Comparison of ENCODE assay signal across 8 mouse cellular contexts in genomic region chr3:28805301-28806097, GRCm38 (mm10). TPM values are rescaled to one million over a fixed set of nuclear protein-coding genes. Genes with fewer than 3 reads are reported as not detected.
A peak's percentile ranks its signal among the peaks of the same experiment; 100 is the strongest.
DNase-seq lines count a peak whose midpoint lies in the region; ATAC-seq lines count a peak whose summit lies in the region.

Gene Rpl22l1 (plus strand): TSS chr3:28805436.

- H3K9me3 ChIP-seq in hindbrain, embryonic 12.5 days (replicated peaks) = no peaks in the 10 kb centered on the region

- ATAC-seq in hindbrain, embryonic 12.5 days (ENCODE audit: low FRiP score) = peak; percentile 100

- peaks cover 19% of the 10 kb centered on the region for H3K36me3 ChIP-seq in hindbrain, embryonic 12.5 days

- under 1% methylated on average over 72 of the region's 72 CpGs for WGBS in hindbrain, embryonic 12.5 days

- peak within 1 kb of the TSS; percentile 89 for H3K9ac ChIP-seq in hindbrain, embryonic 12.5 days

- H3K27me3 ChIP-seq in hindbrain, embryonic 12.5 days = no peaks in the 10 kb centered on the region

- peak within 1 kb of the TSS; percentile 81 for H3K27ac ChIP-seq in hindbrain, embryonic 12.5 days

- H3K4me2 ChIP-seq in hindbrain, embryonic 12.5 days (replicated peaks) = peak within 1 kb of the TSS; percentile 65

- H3K4me3 ChIP-seq in hindbrain, embryonic 12.5 days = peak within 1 kb of the TSS; percentile 82

- peaks cover 11% of the 10 kb centered on the region for H3K4me1 ChIP-seq in hindbrain, embryonic 12.5 days

- DNase-seq in NIH3T3 (ENCODE audit: low read depth) = peak; percentile 99
- peak; percentile 99 for DNase-seq in cerebellum, postnatal 10 days
- peak; percentile 97 for DNase-seq in frontal cortex, postnatal 10 days (ENCODE audit: low spot score in 2 of 2)
- peak; percentile 94 to 98 for DNase-seq in layer of hippocampus, postnatal 14 days (ENCODE audit: low spot score in 2 of 2)
- peak; percentile 100 for DNase-seq in lung, postnatal 14 days
- peak; percentile 95 for DNase-seq in retina, adult 2 months (ENCODE audit: low read depth, low spot score)
- peak; percentile 99 for DNase-seq in thymus, postnatal 36 days

RNA-seq across cellular contexts. Expression of gene Rpl22l1, which starts in this region (rescaled TPM):
- 300 and 365 TPM in 2 replicates for polyA plus RNA-seq in hindbrain, embryonic 12.5 days (2016; fragmentation: Nextera tagmentation; extraction: Ambion mirVana)
- total RNA-seq in layer of hippocampus, postnatal 14 days (2021) = 100 to 1,000 TPM; 169 to 191 TPM

Comparison
In these comparisons a context has a peak if more than half of its experiments do, and no peak if none do; other contexts are left out.
1. Peak in every context shown above with its lines: DNase-seq, ATAC-seq, H3K4me3 ChIP-seq and H3K27ac ChIP-seq.